Mouse (Mus musculus) forebrain, embryonic 12.5 days (tissue): Measurements from ENCODE around the gene Gm11007. TPM values are rescaled to one million over a fixed set of nuclear protein-coding genes. Genes with fewer than 3 reads are reported as not detected.
"Not testable (repeated sequence)": the region's sequence is repeated elsewhere in the genome, so short reads cannot be mapped to it uniquely, and the experiment has no call there.

Experiments
- ATAC-seq: fragments of 200-750 bp; cut with Nextera tagmentation; 2 replicates; pipeline ENCODE4 v1.8.0; 2017; ENCODE audit warnings: moderate TSS enrichment; ENCODE audit not compliant: low FRiP score
- H3K27ac ChIP-seq: fragments of 300-500 bp; sonication (generic); 2 replicates; pipeline ENCODE4 v1.5.1; 2016; ENCODE audit warnings: mild to moderate bottlenecking
- H3K27me3 ChIP-seq: fragments of 300-500 bp; sonication (generic); 2 replicates; pipeline ENCODE4 v1.6.1; 2016; ENCODE audit warnings: mild to moderate bottlenecking
- H3K36me3 ChIP-seq: fragments of 300-500 bp; sonication (generic); replicated peaks from 2 replicates; pipeline ENCODE4 v1.6.1; 2016; ENCODE audit warnings: mild to moderate bottlenecking
- H3K4me1 ChIP-seq: fragments of 300-500 bp; sonication (generic); 2 replicates; pipeline ENCODE4 v1.6.1; 2016
- H3K4me2 ChIP-seq: fragments of 300-500 bp; sonication (generic); 2 replicates; pipeline ENCODE4 v1.6.1; 2016; ENCODE audit warnings: mild to moderate bottlenecking, moderate library complexity
- H3K4me3 ChIP-seq: fragments of 300-500 bp; sonication (generic); replicated peaks from 2 replicates; pipeline ENCODE4 v1.5.1; 2016; ENCODE audit warnings: mild to moderate bottlenecking
- H3K9ac ChIP-seq: fragments of 300-500 bp; sonication (generic); 2 replicates; pipeline ENCODE4 v1.6.1; 2016; ENCODE audit warnings: mild to moderate bottlenecking
- H3K9me3 ChIP-seq: fragments of 300-500 bp; sonication (generic); 2 replicates; pipeline ENCODE4 v1.6.1; 2016
- WGBS: fragments of 180-500 bp; shearing (Covaris S2); methylation state at CpG from one replicate; pipeline ENCODE4 v1.1.7; 2016; 5-methylcytosine and 5-hydroxymethylcytosine counted together
- polyA plus RNA-seq: library from polyadenylated mRNA; unstranded; fragments of >200 nt; fragmentation: Nextera tagmentation; extraction: Ambion mirVana; gene quantifications from 2 replicates; pipeline ENCODE4 v1.2.1, GENCODE M21; 2016

The Gm11007 gene
- polyA plus RNA-seq, result not detected in 2 replicates

- H3K4me2 ChIP-seq, H3K27ac ChIP-seq, H3K27me3 ChIP-seq, H3K9ac ChIP-seq, H3K9me3 ChIP-seq, H3K4me1 ChIP-seq, H3K4me3 ChIP-seq, H3K36me3 ChIP-seq, ATAC-seq: not testable (repeated sequence)
- WGBS, result no CpG with 5 or more reads among the region's 2 CpGs
Measured at GRCm38 (mm10) chr2:175643678-175644077, at the start of gene Gm11007. Gm11007 (plus strand) TSS chr2:175643978.

Other genes starting within 250 kb of the Gm11007 start
- gene Gm4724, start 208.2 kb upstream of the Gm11007 start, polyA plus RNA-seq, result 9.5 and 10.8 TPM in 2 replicates
- 6.1 and 8.8 TPM in 2 replicates for gene Zfp965, start 174.0 kb upstream of the Gm11007 start, polyA plus RNA-seq
- 4.4 and 7.3 TPM in 2 replicates for gene Zfp969, start 59.7 kb downstream of the Gm11007 start, polyA plus RNA-seq
- gene Gm2007, start 97.6 kb downstream of the Gm11007 start, polyA plus RNA-seq, result not detected in 2 replicates
- gene Gm14288, start 157.1 kb downstream of the Gm11007 start, polyA plus RNA-seq, result not detected in 2 replicates
- 25.9 and 30.8 TPM in 2 replicates for gene Gm6710, start 225.2 kb downstream of the Gm11007 start, polyA plus RNA-seq